Mouse (Mus musculus): ENCODE measurements around the gene Rps17. TPM values are rescaled to one million over a fixed set of nuclear protein-coding genes. Genes with fewer than 3 reads are reported as not detected.

Rps17 gene
- total RNA-seq, 2 experiments from 2014 or later, result 606 to 625 TPM

DNA sequence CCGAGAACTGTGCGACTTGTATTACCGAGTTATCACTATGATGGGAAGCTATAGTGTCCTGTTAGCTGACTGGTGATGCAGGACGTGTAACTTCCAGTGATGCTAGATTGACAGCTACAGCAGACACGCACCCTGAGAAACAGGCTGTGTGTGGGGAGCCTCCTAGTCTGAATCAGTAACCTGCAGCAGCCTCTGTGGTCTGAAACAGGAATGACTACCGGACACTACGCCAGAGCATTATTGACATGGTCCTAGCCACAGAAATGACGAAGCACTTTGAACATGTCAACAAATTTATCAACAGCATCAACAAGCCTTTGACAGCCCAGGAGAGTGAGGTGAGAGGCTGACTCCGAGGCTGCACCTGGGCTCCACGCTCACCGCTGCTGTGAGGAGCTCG lies 19.0 kb downstream of the Rps17 start:
- DNase-seq (ENCODE audit: low spot score in 2 of 2), result no peak
- Histone ChIP-seq H3K4me3 (no peak overlapping the region), H3K27ac (no peak overlapping the region)
- no peak for TF ChIP-seq CTCF (conservative IDR thresholded peaks at IDR 0.05)

DNA sequence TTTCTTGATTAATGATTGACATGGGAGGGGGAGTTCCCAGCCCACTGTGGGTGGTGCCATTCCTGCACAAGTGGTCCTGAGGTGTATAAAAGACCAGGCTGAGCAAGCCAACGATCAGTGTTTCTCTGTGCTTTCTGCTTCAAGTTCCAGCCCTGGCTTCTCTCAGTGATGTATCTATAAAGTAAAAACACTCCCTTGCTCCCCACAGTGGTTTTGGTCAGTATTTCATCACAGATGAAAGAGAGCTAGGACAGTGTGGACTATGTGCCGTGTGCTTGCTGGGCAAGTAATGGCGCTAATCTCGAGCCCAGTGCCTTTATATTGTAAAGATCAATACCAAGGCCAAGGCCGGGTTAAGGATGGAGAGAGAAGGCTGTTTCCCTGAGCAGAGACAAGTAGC lies 23.3 kb downstream of the Rps17 start:
- TF ChIP-seq CTCF (conservative IDR thresholded peaks at IDR 0.05), result peak; percentile 62
- peak overlapping the region; percentile 39; the same call in 1 of the 2 replicates for H3K27ac ChIP-seq
- H3K4me3 ChIP-seq, result no peak overlapping the region
- DNase-seq (ENCODE audit: low spot score in 2 of 2), result no peak

DNA sequence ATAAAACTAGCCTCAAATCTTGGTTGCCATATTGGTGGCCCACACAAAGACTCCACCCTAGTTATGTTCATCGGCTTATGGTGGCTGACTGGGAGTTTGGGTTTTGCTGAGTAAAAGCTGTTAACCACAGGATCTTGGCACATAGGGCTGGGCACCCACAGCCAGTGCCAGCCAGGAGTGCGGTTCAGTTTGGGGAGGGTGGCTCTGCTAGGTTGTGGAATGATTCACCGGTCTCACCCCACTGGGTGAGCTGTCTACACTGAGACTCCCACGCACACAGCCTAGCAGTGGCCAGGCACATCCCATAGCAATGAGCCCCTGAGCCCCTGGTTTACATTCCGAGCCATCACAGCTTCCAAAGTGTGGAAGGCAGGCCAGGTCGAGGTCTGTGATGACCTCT lies 25.3 kb downstream of the Rps17 start:
- no peak for DNase-seq (ENCODE audit: low spot score in 2 of 2)
- TF ChIP-seq CTCF (conservative IDR thresholded peaks at IDR 0.05), result no peak
- no peak overlapping the region for H3K4me3 ChIP-seq
- H3K27ac ChIP-seq, result no peak overlapping the region; the same call in 1 of the 2 replicates

DNA sequence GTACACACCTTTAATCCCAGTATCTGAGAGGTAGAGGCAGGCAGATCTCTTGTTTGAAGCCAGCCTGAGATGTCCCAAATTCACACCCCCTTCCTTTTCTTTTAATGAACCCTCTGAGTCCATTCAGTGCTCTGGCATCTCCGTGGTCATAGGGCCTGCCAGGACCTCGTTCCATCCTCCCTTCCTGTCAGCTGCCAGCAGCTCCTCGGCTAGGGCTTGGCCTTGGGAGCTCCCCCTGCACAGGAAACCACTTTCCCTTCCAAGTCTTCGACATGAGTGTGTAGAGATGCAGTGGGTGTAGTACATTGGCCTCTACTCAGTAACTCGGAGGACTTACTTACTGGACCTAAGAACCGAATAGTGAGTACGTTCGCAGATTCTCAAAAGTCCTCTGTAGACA lies 29.5 kb downstream of the Rps17 start:
- no peak for TF ChIP-seq CTCF (conservative IDR thresholded peaks at IDR 0.05)

DNA sequence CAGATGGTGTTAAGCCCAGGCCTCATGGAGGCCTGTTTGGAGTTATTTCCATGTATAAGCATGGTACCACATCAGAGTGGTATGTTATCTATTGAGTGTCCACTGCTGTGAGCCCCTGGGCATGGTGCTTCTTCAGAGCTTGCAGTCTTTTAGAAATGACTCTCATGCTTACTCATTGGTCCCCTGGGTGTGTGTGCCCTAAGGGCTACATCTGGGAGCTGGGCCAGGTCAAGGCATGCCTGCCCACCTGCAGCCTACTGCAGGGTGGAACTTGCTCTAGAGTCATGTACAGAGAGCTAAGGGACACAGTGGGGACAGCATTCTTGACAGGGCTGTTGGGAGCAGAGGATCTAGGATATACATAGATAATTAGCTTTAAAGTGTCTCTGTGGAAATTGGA lies 33.5 kb downstream of the Rps17 start:
- no peak overlapping the region for H3K4me3 ChIP-seq
- TF ChIP-seq CTCF (conservative IDR thresholded peaks at IDR 0.05), result no peak
- no peak for DNase-seq (ENCODE audit: low spot score in 2 of 2)
- no peak overlapping the region for H3K27ac ChIP-seq

More for the DNA sequence above, 29.5 kb downstream of the Rps17 start:
- H3K4me3 ChIP-seq, result no peak overlapping the region
- H3K27ac ChIP-seq, result no peak overlapping the region
- DNase-seq (ENCODE audit: low spot score in 2 of 2), result no peak

DNA sequence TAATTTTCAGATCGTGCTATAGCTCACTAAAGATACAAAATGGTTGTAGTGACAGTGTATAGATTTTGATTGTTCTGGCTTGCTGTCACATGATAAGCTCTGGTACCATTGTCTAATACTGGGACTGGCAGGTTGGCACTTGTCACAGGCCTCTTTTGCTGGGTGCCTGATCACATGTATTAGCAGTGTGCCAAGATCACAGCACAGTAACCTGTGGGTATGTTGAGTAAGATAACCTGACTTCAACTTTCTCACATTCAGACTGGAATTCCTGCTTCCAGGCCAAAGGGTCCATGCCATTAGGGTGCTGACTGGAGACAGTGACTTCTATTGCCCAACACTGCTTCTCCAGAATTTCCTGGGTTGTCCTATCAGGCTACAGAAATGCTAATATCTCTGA lies 33.9 kb downstream of the Rps17 start:
- no peak overlapping the region for H3K27ac ChIP-seq
- DNase-seq (ENCODE audit: low spot score in 2 of 2), result no peak
- no peak for TF ChIP-seq CTCF (conservative IDR thresholded peaks at IDR 0.05)
- H3K4me3 ChIP-seq, result no peak overlapping the region

DNA sequence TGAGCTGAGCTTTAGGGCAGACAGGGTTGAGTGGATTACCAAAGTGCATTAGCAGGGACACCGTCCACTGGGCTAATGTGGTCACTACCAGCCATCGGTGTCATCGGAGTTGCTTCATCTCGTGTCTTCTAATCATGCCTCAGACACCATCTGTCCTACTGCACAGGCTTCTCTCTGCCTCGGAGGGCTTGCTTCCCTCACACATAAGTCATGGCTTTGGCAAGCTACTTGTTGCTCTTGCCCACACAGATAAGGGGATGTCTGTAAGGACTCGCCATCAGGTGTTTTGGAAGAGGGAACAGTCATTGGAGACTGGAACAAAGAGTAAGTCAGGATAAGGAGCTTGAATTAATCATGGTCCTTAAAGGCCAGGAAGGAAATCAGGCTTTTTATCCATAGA lies 35.8 kb downstream of the Rps17 start:
- TF ChIP-seq CTCF (conservative IDR thresholded peaks at IDR 0.05), result no peak
- H3K4me3 ChIP-seq, result no peak overlapping the region
- DNase-seq (ENCODE audit: low spot score in 2 of 2), result no peak
- H3K27ac ChIP-seq, result peak overlapping the region; percentile 12; the same call in 1 of the 2 replicates

DNA sequence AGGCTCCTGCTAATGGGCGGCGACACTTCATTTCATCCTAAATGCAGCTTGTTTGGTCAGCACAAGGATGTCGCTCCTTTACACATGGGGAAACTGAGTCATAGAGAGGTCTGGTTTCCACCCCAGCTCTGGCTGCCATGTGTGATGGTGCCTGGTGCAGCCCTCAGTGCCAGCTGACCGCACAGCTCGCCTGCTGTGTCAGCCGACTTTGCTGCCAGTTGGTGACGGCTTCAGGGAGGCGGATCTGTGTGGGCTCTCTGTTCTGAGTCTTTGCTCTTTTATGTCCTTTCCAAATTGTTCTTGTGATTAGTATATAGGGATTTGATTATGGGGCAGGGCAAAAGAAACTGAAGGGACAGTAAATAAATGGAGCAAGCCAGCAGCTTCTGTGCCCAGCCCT lies 37.3 kb downstream of the Rps17 start:
- H3K4me3 ChIP-seq, result no peak overlapping the region
- peak overlapping the region; percentile 83 for H3K27ac ChIP-seq
- TF ChIP-seq CTCF (conservative IDR thresholded peaks at IDR 0.05), result no peak
- peak; percentile 51 for DNase-seq (ENCODE audit: low spot score in 2 of 2)

DNA sequence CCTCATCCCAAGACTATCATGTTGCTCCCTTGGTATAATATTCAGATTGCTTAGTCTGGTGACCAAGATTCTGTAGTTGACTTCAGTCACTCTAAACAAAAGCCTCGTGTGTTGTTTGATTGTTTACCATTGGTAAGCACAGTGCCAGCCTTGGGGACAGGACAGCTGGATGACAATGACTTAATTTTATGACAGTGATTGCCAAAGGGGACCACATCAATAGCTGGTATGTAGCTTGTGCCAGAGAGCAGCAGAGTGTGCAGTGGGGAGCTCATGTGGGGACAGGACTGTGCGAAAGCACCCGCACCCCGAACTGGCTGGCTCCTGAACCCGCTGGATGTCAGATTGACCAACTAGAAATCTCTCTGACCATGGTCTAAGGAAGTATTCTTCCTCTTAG lies 40.4 kb downstream of the Rps17 start:
- no peak overlapping the region for H3K4me3 ChIP-seq
- H3K27ac ChIP-seq, result peak overlapping the region; percentile 83
- peak in 1 of 2 experiments; percentile 26 for DNase-seq (ENCODE audit: low spot score in 2 of 2)
- TF ChIP-seq CTCF (conservative IDR thresholded peaks at IDR 0.05), result no peak

DNA sequence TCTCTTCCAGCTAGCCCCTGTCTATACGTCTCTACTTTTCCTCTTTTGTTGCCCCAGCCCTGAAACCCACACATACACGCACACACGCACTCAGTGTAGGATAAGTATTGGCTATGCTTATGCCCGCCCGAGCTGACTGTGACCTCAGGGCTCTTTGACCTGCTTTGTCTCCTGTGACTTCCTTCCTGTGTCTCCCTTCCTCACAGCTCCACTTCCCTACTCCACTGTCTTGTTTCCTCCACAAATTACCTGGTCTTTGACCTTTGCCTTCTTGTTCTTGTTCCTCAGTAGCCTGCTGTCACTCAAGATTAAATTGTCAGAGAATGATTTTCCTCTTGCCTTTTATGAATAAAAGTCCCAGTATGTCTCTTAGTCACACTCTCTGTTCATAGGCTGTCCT lies 41.0 kb downstream of the Rps17 start:
- DNase-seq (ENCODE audit: low spot score in 2 of 2), result no peak
- no peak for TF ChIP-seq CTCF (conservative IDR thresholded peaks at IDR 0.05)
- Histone ChIP-seq H3K4me3 (no peak overlapping the region), H3K27ac (peak overlapping the region; percentile 77)

DNA sequence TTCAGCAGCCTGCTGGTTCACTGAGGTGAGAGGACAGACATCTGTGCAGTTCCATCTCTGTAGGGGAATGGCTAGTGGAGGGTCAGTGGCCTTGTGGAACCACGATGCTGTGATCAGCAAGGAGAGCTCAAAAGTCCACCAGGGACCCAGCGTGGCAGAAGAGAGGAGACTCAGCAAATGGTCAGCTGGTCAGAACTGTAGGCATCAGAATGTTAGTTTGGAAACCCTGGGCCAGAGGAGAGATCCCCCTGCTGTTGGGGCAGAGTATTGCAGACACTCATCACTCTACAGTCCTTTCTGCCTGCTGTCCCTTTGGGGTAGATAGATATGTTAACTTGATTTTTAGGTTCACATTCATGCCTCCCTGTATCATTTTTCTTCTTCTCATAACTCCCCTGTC lies 41.4 kb downstream of the Rps17 start:
- peak; percentile 72 for TF ChIP-seq CTCF (conservative IDR thresholded peaks at IDR 0.05)
- peak overlapping the region; percentile 77 for H3K27ac ChIP-seq
- DNase-seq (ENCODE audit: low spot score in 2 of 2), result no peak
- H3K4me3 ChIP-seq, result no peak overlapping the region

DNA sequence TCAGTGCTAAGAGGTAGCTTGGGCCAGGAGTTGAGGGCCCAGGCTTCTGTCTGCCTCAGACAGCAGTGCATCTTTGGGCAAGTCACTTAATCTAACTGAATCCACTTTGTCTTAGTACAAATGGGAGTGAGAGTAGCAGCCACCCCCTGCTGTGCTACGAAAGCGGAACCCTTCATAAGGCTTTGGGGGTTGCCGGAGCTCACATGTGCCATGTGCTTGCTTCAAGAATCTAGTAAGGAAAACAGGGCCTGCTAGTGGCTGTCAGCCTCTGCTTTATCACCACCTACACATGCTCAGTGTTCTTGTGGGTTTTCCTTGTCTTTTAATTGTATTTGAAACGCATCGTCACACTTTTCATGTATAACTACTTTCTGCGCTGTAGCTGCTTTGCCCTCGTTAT lies 43.7 kb downstream of the Rps17 start:
- no peak for TF ChIP-seq CTCF (conservative IDR thresholded peaks at IDR 0.05)
- DNase-seq (ENCODE audit: low spot score in 2 of 2), result peak in 1 of 2 experiments; percentile 24
- Histone ChIP-seq H3K27ac (peak overlapping the region; percentile 32), H3K4me3 (no peak overlapping the region)

DNA sequence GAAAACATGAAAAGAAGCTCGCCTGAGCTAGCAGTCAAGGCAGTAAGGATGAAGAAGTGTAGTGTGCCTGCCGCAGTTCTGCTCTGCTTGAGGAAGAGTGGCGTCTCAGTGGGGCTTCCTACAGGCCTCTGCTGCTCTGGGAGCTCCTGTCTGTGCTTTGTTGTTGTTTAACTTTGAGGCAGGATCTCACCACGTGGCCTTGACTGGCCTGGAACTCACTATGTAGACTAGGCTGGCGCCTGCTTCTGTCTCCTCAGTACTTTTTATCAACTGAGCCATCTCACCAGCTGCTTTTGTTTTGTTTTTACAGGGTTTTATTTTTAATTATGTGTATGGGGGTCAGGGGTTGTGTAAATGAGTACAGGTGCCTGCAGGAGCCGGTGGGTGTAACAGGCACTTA lies 46.8 kb downstream of the Rps17 start:
- no peak for DNase-seq (ENCODE audit: low spot score in 2 of 2)
- Histone ChIP-seq H3K4me3 (no peak overlapping the region), H3K27ac (0 out of 2 replicates have a peak overlapping the region, but pooled peaks have one; percentile 14)
- no peak for TF ChIP-seq CTCF (conservative IDR thresholded peaks at IDR 0.05)

DNA sequence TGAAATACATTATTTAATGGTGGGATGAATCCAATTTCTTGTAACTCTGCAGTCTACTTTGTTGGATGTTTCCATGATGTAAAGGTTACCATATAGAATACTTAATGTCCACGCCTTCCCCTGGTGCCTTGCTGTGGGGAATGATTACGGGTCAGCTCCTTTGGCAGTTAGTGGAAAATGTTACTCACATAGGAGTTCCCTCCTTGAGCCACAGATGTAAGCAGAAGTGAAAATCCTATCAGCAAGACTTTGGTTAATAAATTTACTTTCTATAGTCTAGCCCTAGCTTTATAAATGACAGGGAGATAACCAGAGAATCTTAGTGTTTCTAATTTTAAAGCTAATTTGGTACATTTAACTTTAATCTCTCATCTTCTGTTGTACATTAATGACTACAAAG lies 49.9 kb downstream of the Rps17 start:
- DNase-seq (ENCODE audit: low spot score in 2 of 2), result no peak
- H3K4me3 ChIP-seq, result no peak overlapping the region
- no peak overlapping the region for H3K27ac ChIP-seq
- no peak for TF ChIP-seq CTCF (conservative IDR thresholded peaks at IDR 0.05)

Other genes with a start within 250 kb of the Rps17 start
- gene Slc28a1, start 230.5 kb downstream of the Rps17 start, total RNA-seq (2021), result not detected
- gene Pde8a, start 131.7 kb downstream of the Rps17 start, total RNA-seq (2021), result 1 to 10 TPM; 7.2 to 8.4 TPM
- gene Cpeb1, start 110.2 kb upstream of the Rps17 start, total RNA-seq (2021), result 100 to 1,000 TPM; 117 to 123 TPM
- 100 to 1,000 TPM; 162 to 180 TPM for gene Ap3b2, start 148.7 kb upstream of the Rps17 start, total RNA-seq (2021)
- not detected for gene BC048679, start 153.0 kb upstream of the Rps17 start, total RNA-seq (2021)
- gene Fsd2, start 221.7 kb upstream of the Rps17 start, total RNA-seq (2021), result under 1 TPM; 0.27 to 0.28 TPM
- gene Whamm, start 226.0 kb upstream of the Rps17 start, total RNA-seq (2021), result 10 to 100 TPM; 19.0 to 22.8 TPM

Measured in layer of hippocampus, adult 2 months (tissue).